Mouse (Mus musculus) v-Abl transformed pro-B cells (cell line): ENCODE results near the gene Rnf145.

Experiments used
- in situ Hi-C, 2 experiments: fragments of 400-800 bp; cut with MboI; formaldehyde crosslinking; loops; one replicate each; pipeline ENCODE4 v1.15.1; 2025; ENCODE audit not compliant: unreplicated experiment in 2 of 2

Rnf145 gene

DNA sequence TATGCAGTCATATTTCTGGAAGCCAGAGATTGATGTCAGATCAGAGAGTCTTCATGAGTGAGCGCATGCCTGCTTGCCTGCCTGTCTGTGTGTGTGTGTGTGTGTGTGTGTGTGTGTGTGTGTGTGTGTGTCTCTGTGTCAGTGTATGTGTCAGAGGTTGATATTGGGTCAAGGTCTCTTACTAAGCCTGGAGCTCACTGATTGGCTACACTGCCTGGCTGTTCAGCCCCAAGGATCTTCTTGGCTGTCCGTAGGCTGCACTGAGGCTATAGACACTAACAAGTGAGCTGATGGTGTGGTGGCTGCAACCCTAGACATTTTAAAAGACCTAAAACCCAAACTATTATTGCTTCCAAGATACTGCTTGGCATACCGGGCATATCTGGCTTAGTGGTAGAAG is 39.8 kb downstream of the Rnf145 start:
- in situ Hi-C loops = loop anchor here in 1 of 2 experiments (25.0 kb wide), 1 partner anchor 796 kb away; no protein-coding TSS in a partner anchor

GRCm38 (mm10) chr11:44559466-44559865 is 40.7 kb downstream of the Rnf145 start:
- in situ Hi-C loops = loop anchor here in 1 of 2 experiments (25.0 kb wide), 1 partner anchor 797 kb away; no protein-coding TSS in a partner anchor

GRCm38 (mm10) chr11:44560396-44560795 is 41.6 kb downstream of the Rnf145 start:
- in situ Hi-C loops = loop anchor here in 1 of 2 experiments (25.0 kb wide), 1 partner anchor 798 kb away; no protein-coding TSS in a partner anchor

- in situ Hi-C loops = loop anchor here in 1 of 2 experiments (25.0 kb wide), 1 partner anchor 799 kb away; no protein-coding TSS in a partner anchor
Measured at GRCm38 (mm10) chr11:44561476-44562015, 42.8 kb downstream of the Rnf145 start.

DNA sequence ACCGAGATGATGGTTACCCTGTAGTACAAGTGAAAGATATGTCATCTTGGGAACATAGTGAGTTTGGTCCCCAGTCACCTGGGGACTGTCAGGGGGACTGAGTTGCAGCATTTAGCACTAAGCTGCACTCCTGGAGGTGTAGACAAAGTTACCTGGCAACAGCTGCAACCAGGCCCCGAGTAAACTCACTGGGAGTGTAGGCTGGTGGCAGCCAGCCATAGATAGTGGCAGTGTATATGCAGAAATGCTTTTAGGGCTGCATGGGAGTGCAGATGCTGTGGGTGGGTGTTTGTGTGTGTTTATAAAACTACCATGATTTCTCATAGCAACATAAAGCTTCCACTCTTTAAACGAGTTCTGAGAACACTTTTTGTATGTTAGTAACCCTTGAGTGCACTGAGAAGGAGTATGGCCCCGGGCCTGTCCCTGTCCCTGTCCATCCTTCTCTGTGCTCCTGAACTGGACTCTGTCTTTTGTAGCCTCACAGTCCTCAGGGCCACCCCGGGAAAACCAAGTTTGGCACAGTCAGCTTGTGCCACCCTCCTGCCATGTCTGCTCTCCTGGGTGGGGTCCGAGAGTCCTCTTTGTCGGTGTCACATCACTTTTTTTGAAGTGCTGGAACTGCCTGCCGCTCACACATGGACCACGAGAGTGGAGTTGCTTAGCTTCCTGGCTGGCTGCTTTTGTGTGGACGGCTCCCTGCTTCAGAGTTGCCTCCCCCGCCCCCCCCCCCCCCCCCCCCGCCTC is 43.8 kb downstream of the Rnf145 start:
- in situ Hi-C loops = loop anchor here in 1 of 2 experiments (25.0 kb wide), 1 partner anchor 800 kb away; no protein-coding TSS in a partner anchor

GRCm38 (mm10) chr11:44564245-44564864 is 45.6 kb downstream of the Rnf145 start:
- in situ Hi-C loops = loop anchor here in 1 of 2 experiments (25.0 kb wide), 1 partner anchor 802 kb away; no protein-coding TSS in a partner anchor

- in situ Hi-C loops = loop anchor here in 1 of 2 experiments (25.0 kb wide), 1 partner anchor 803 kb away; no protein-coding TSS in a partner anchor
Measured at GRCm38 (mm10) chr11:44564940-44565339, 46.2 kb downstream of the Rnf145 start.

DNA sequence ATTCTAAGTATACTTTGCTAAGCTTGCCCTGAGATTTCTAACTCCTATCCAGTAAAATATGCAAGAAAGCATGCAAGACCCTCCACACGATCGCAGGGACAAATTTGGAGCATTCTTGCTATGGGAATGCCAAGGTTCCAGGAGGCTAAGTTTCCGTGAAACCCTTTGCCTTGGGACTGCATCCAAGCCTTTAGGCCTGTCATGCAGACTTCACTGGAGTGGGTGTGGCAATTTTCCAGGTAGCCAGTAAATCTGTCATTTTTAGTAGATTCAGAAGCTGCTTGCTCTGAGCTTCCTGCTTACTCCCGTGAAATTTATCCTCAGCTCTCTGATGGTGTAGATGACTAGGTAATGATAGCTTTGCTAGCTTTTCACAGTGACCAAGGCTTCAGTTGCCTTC is 51.6 kb downstream of the Rnf145 start:
- in situ Hi-C loops = loop anchor here in 1 of 2 experiments (25.0 kb wide), 1 partner anchor 808 kb away; no protein-coding TSS in a partner anchor

- in situ Hi-C loops = loop anchor here in 1 of 2 experiments (25.0 kb wide), 1 partner anchor 810 kb away; no protein-coding TSS in a partner anchor
Measured at GRCm38 (mm10) chr11:44572781-44573180, 54.0 kb downstream of the Rnf145 start.

DNA sequence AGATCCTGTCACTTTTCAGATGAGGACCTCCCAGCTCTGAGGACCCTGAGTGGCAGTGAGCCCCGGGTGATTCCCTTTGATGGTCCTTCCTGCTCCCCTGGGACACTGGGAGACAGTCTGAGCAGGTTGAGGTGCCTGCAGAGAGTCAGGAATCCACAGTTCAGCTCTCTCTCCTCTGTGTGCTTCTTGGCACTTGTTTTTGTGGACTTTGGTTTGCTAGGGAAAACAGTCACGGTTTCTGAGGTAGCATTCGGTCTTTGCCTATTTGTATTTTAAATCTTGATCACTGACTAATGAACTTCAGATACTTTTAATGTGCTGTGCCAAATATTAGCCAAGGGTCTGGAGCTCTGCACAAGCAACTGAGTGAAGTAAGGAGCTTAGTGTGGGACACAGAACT is 54.6 kb downstream of the Rnf145 start:
- in situ Hi-C loops = loop anchor here in 1 of 2 experiments (25.0 kb wide), 1 partner anchor 811 kb away; no protein-coding TSS in a partner anchor

DNA sequence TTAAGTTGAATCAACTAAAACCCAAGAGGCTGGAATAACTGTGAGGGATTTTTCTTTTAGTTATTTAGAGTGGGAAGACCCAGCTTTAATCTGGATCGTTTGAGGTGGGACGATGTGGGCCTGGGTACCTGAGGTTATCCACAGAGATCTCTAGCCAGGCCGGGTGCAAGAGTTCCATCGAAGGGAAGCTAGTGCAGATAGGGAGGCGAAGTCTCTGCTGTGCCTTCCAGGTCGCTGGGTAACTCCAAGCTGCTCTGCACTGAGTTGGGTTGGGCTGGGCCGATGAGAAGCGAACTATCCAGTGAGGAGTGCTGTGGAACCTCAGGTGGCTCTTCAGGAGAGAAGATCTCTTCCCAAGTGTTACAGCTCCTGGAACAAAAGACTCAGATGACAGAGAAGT is 55.6 kb downstream of the Rnf145 start:
- in situ Hi-C loops = loop anchor here in 1 of 2 experiments (25.0 kb wide), 1 partner anchor 812 kb away; no protein-coding TSS in a partner anchor

- in situ Hi-C loops = loop anchor here (5.0 to 25.0 kb wide), 5 partner anchors 98 to 1212 kb away; partner anchors contain the start of gene Ublcp1 (in 1 of the 2)
Measured at GRCm38 (mm10) chr11:44574820-44575219, 56.1 kb downstream of the Rnf145 start.

DNA sequence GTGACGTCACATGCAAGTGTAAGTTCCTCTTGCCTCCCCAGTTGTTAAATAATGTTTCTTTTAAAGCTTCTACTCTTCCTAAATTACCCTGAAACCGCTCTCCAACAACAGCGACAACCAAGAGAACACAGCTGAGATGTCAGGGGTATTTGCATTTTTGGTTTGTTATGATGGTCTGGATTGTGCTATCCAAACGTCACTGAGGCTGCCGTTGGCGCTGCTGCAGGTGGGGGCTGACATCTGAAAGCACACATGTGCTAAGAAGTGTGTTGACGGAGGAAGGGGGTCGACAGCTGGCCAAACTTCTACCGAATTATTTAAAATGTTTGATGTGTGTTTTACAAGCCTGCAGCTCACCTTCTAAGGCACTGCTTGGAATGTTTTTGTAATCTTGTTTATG is 59.1 kb downstream of the Rnf145 start:
- in situ Hi-C loops = loop anchor here (5.0 to 25.0 kb wide), 4 partner anchors 101 to 1209 kb away; partner anchors contain the start of gene Ublcp1 (in 1 of the 2)

DNA sequence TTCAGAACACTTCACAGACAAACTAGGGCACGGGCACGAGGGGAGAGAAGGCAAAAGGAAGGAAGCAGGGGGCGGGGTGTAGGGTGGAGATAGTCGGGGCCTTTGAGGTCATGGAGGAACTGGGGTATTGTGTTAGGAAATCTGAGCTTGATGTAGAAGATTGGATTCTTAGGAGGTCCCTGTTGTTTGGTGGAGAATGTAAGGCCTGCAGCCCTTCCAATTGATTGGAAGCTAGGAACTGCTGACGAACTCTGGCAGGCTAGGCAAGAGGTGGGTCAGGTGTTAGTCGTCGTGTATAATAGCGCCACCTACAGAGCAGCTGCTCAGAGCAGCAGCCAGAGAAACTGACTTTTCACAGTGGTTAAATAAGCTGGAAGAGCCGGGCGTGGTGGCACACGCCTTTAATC is 62.5 kb downstream of the Rnf145 start:
- in situ Hi-C loops = loop anchor here in 1 of 2 experiments (25.0 kb wide), 2 partner anchors 494 to 1206 kb away; no protein-coding TSS in a partner anchor

GRCm38 (mm10) chr11:44586047-44586696 is 67.4 kb downstream of the Rnf145 start:
- in situ Hi-C loops = loop anchor here in 1 of 2 experiments (25.0 kb wide), 2 partner anchors 499 to 1201 kb away; no protein-coding TSS in a partner anchor

- in situ Hi-C loops = loop anchor here (10.0 to 25.0 kb wide), 4 partner anchors 506 to 1322 kb away; no protein-coding TSS in a partner anchor
Measured at GRCm38 (mm10) chr11:44593016-44593415, 74.3 kb downstream of the Rnf145 start.

GRCm38 (mm10) chr11:44594768-44595167 is 76.0 kb downstream of the Rnf145 start:
- in situ Hi-C loops = loop anchor here (10.0 to 25.0 kb wide), 4 partner anchors 507 to 1320 kb away; no protein-coding TSS in a partner anchor

- in situ Hi-C loops = loop anchor here (10.0 to 25.0 kb wide), 5 partner anchors 680 to 1188 kb away; no protein-coding TSS in a partner anchor
Measured at GRCm38 (mm10) chr11:44606881-44607280, 88.1 kb downstream of the Rnf145 start.

DNA sequence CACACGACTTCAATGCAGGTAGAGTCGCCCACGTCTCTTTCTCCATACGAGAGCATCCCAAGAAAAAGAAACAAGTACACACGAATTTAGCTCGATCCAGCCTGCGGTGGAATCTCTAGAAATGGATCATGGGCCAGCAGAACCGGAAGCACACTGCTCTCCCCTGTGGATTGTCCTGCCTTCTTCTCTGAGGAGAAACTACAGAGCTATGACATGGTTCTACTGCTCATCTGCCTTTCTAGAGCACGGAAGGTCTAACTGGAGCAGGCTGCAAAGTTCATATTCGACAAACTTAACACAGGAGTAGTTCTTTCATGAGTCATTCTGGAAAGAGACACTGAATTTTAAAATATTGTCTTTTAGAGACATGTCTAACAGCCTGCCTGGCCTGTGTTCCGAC is 89.9 kb downstream of the Rnf145 start:
- in situ Hi-C loops = loop anchor here (10.0 to 25.0 kb wide), 5 partner anchors 679 to 1186 kb away; no protein-coding TSS in a partner anchor
